Mouse (Mus musculus) stomach, embryonic 16.5 days (tissue): ENCODE data around the gene Als2cl. TPM values are rescaled to one million over a fixed set of nuclear protein-coding genes. Genes with fewer than 3 reads are reported as not detected.

Source experiments
- ATAC-seq: fragments of 200-750 bp; cut with Nextera tagmentation; 2 replicates; pipeline ENCODE4 v1.8.0; 2017; ENCODE audit warnings: moderate number of reproducible peaks, moderate TSS enrichment; ENCODE audit not compliant: insufficient read depth, low FRiP score
- H3K27ac ChIP-seq: fragments of 300-500 bp; sonication (generic); 2 replicates; pipeline ENCODE4 v1.5.1; 2014; ENCODE audit warnings: low read length
- H3K27me3 ChIP-seq: fragments of 300-500 bp; sonication (generic); 2 replicates; pipeline ENCODE4 v1.6.1; 2014; ENCODE audit warnings: low read length, control low read depth, mixed read lengths; ENCODE audit not compliant: control insufficient read depth, insufficient read depth
- H3K36me3 ChIP-seq: fragments of 300-500 bp; sonication (generic); 2 replicates; pipeline ENCODE4 v1.6.1; 2014; ENCODE audit warnings: low read length; ENCODE audit not compliant: control insufficient read depth, insufficient read depth
- H3K4me1 ChIP-seq: fragments of 300-500 bp; sonication (generic); 2 replicates; pipeline ENCODE4 v1.6.1; 2014; ENCODE audit warnings: low read length, control low read depth, mixed read lengths; ENCODE audit not compliant: control insufficient read depth, insufficient read depth
- H3K4me2 ChIP-seq: fragments of 300-500 bp; sonication (generic); 2 replicates; pipeline ENCODE4 v1.6.1; 2014; ENCODE audit warnings: low read depth, low read length, mixed read lengths
- H3K4me3 ChIP-seq: fragments of 300-500 bp; sonication (generic); replicated peaks from 2 replicates; pipeline ENCODE4 v1.5.1; 2014; ENCODE audit warnings: mild to moderate bottlenecking, low read length
- H3K9ac ChIP-seq: fragments of 300-500 bp; sonication (generic); 2 replicates; pipeline ENCODE4 v1.6.1; 2014; ENCODE audit warnings: low read length
- H3K9me3 ChIP-seq: fragments of 300-500 bp; sonication (generic); replicated peaks from 2 replicates; pipeline ENCODE4 v1.6.1; 2016; ENCODE audit warnings: low read length, control low read depth; ENCODE audit not compliant: control insufficient read depth
- WGBS: fragments of 180-500 bp; shearing (Covaris S2); extraction: QIAGEN DNeasy Blood & Tissue Kit; methylation state at CpG from one replicate; pipeline ENCODE4 v1.1.7; 2014; 5-methylcytosine and 5-hydroxymethylcytosine counted together
- polyA plus RNA-seq: library from polyadenylated mRNA; unstranded; fragments of >200 nt; fragmentation: Nextera tagmentation; extraction: Ambion mirVana; gene quantifications from 2 replicates; pipeline ENCODE4 v1.2.1, GENCODE M21; 2015

Als2cl gene
- polyA plus RNA-seq, 1 experiment from 2014 or later: 8.3 TPM

- Histone ChIP-seq H3K36me3 (no peaks in the 10 kb centered on the region), H3K4me3 (no peak overlapping the region), H3K27me3 (no peaks in the 10 kb centered on the region), H3K9me3 (no peaks in the 10 kb centered on the region), H3K9ac (no peak overlapping the region), H3K27ac (no peak overlapping the region), H3K4me2 (no peak overlapping the region), H3K4me1 (no peaks in the 10 kb centered on the region)
- WGBS: 60% methylated on average over 15 of the region's 15 CpGs
- no peak for ATAC-seq
Observed at GRCm38 (mm10) chr9:110920665-110921419, 41.2 kb downstream of the Als2cl start.

- 16% methylated on average over 7 of the region's 7 CpGs for WGBS
- H3K27me3 ChIP-seq: no peaks in the 10 kb centered on the region
Observed at GRCm38 (mm10) chr9:110922759-110923158, 43.1 kb downstream of the Als2cl start.

DNA sequence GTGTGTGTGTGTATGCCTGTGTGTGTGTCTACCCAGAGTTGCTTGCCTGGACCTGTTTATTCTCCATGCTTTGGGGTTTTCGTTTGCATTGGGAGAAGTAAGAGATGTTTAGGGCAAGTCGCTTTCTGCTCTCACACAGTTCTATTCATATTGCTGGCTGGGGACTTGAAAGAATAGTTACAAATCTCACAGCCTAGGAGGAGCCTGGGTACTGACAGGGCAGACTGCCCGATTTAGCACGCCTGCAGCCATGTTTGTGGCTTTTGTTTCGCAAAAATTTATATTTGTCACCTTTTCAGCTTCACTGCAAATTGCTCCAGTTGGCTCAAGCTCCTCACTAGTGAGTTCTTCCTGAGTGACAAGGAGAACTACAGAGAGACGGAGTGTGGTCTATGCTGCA lies 51.9 kb downstream of the Als2cl start:
- Histone ChIP-seq H3K9me3 (no peaks in the 10 kb centered on the region), H3K36me3 (no peaks in the 10 kb centered on the region), H3K4me2 (no peak overlapping the region), H3K4me3 (no peak overlapping the region), H3K27ac (no peak overlapping the region), H3K27me3 (no peaks in the 10 kb centered on the region), H3K9ac (no peak overlapping the region), H3K4me1 (no peaks in the 10 kb centered on the region)
- ATAC-seq: no peak
- 71% methylated on average over 6 of the region's 6 CpGs for WGBS

More at GRCm38 (mm10) chr9:110922759-110923158, 43.1 kb downstream of the Als2cl start:
- Histone ChIP-seq H3K9me3 (no peaks in the 10 kb centered on the region), H3K4me3 (no peak overlapping the region), H3K9ac (no peak overlapping the region), H3K4me2 (no peak overlapping the region), H3K4me1 (no peaks in the 10 kb centered on the region), H3K36me3 (no peaks in the 10 kb centered on the region), H3K27ac (no peak overlapping the region)
- no peak for ATAC-seq

DNA sequence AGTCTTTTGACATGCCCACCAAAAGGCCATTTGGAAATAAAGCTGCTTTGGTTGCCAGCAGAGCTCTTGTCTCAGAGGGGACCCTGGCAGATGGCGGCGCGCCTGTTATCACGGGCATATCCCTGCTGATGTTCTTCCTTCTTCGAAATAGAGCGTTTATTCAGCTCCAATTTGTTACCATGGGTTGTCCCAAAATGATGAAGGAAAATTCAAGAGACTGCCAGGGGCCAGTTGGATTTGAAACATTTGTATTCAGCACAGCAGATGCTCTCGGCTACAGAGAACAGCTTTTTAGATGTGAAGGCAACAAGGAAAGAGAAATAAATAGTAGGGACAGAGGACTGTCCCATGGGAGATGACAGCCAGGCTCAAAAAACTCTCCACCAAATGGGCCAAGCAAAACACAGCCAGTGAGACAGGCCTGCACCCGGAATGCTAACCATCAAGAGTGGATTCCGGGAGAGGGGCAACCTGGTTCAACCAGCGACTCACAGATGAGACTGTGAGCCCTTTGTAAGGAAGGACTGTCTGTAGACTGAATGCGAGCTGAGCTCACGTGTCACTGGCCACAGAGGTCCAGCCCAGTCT lies 54.3 kb downstream of the Als2cl start:
- Histone ChIP-seq H3K9me3 (no peaks in the 10 kb centered on the region), H3K4me1 (no peaks in the 10 kb centered on the region), H3K9ac (no peak overlapping the region), H3K36me3 (no peaks in the 10 kb centered on the region), H3K27ac (no peak overlapping the region), H3K27me3 (no peaks in the 10 kb centered on the region), H3K4me2 (no peak overlapping the region), H3K4me3 (no peak overlapping the region)
- 81% methylated on average over 12 of the region's 12 CpGs for WGBS
- no peak for ATAC-seq

- no peak overlapping the region for H3K4me2 ChIP-seq
- no peak overlapping the region for H3K4me3 ChIP-seq
- no peaks in the 10 kb centered on the region for H3K27me3 ChIP-seq
- 77% methylated on average over 7 of the region's 7 CpGs for WGBS
- H3K27ac ChIP-seq: no peak overlapping the region
- no peak overlapping the region for H3K9ac ChIP-seq
- no peaks in the 10 kb centered on the region for H3K9me3 ChIP-seq
- H3K4me1 ChIP-seq: no peaks in the 10 kb centered on the region
- H3K36me3 ChIP-seq: no peaks in the 10 kb centered on the region
- ATAC-seq: no peak
Observed at GRCm38 (mm10) chr9:110935941-110936340, 56.3 kb downstream of the Als2cl start.

DNA sequence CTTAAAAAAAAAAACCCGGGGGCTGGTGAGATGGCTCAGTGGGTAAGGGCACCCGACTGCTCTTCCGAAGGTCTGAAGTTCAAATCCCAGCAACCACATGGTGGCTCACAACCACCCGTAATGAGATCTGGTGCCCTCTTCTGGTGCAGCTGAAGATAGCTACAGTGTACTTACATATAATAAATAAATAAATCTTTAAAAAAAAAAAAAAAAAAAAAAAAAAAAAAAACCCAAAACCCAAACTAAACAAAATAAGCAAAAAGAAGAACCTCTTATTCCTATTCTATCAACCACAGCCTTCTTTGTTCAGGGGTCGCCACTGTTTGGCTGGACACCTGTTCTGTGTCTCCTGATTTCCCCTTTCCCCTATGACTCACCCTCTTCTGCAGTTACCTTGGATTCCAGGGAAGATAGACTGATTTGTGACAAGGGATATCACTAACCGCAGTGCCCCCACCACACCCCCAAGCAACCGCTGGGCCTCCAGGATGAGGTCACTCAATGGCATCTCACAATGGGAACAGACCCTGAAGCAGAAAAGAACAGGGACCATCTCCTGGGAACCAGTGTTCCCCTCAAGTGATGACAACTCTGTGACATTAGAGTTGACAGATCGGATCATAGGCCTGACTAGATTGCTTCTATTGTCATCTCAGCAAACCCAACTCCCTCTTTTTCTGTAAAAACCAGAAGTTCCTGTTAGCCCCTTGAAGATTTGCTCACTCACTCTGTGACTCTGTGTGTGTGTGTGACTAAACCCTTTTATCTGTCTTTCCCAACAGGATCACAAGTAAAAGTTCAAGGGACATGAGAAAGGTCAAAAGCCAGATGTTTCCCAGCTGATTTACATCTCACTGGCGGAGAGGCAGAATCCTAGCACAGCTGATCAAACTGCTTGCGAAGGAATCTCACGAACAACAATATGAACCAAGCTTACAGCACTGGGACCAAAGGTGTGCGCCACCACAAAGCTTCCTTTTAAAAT lies 58.1 kb downstream of the Als2cl start:
- no peak overlapping the region for H3K4me3 ChIP-seq
- ATAC-seq: no peak
- no peaks in the 10 kb centered on the region for H3K4me1 ChIP-seq
- WGBS: 72% methylated on average over 12 of the region's 12 CpGs
- no peaks in the 10 kb centered on the region for H3K9me3 ChIP-seq
- no peak overlapping the region for H3K27ac ChIP-seq
- no peak overlapping the region for H3K4me2 ChIP-seq
- no peaks in the 10 kb centered on the region for H3K27me3 ChIP-seq
- H3K36me3 ChIP-seq: no peaks in the 10 kb centered on the region
- H3K9ac ChIP-seq: no peak overlapping the region

GRCm38 (mm10) chr9:110944265-110944664 lies 64.6 kb downstream of the Als2cl start:
- WGBS: 35% methylated on average over 13 of the region's 13 CpGs
- Histone ChIP-seq H3K9me3 (no peaks in the 10 kb centered on the region), H3K4me3 (no peak overlapping the region), H3K27me3 (peaks cover 24% of the 10 kb centered on the region), H3K36me3 (no peaks in the 10 kb centered on the region), H3K27ac (no peak overlapping the region), H3K9ac (no peak overlapping the region), H3K4me1 (no peaks in the 10 kb centered on the region), H3K4me2 (no peak overlapping the region)
- no peak for ATAC-seq

GRCm38 (mm10) chr9:110945343-110945742 lies 65.7 kb downstream of the Als2cl start:
- no peak overlapping the region for H3K4me2 ChIP-seq
- H3K4me3 ChIP-seq: no peak overlapping the region
- H3K27me3 ChIP-seq: peaks cover 24% of the 10 kb centered on the region
- no peak overlapping the region for H3K9ac ChIP-seq
- no peak overlapping the region for H3K27ac ChIP-seq
- ATAC-seq: no peak
- H3K9me3 ChIP-seq: no peaks in the 10 kb centered on the region
- H3K4me1 ChIP-seq: no peaks in the 10 kb centered on the region
- 3% methylated on average over 18 of the region's 18 CpGs for WGBS
- H3K36me3 ChIP-seq: no peaks in the 10 kb centered on the region

- Histone ChIP-seq H3K9me3 (no peaks in the 10 kb centered on the region), H3K27ac (no peak within 1 kb of the TSS), H3K4me1 (no peaks in the 10 kb centered on the region), H3K27me3 (peaks cover 24% of the 10 kb centered on the region), H3K4me3 (no peak within 1 kb of the TSS), H3K9ac (no peak within 1 kb of the TSS), H3K4me2 (no peak within 1 kb of the TSS), H3K36me3 (no peaks in the 10 kb centered on the region)
- no peak for ATAC-seq
- WGBS: 17% methylated on average over 11 of the region's 11 CpGs
Observed at GRCm38 (mm10) chr9:110945926-110946325, 66.3 kb downstream of the Als2cl start, which contains the start of gene Tdgf1. Gene Tdgf1 (minus strand): TSS chr9:110946158.
